Mouse (Mus musculus): ENCODE data around the gene Mat2b.

Mat2b gene

GRCm38 (mm10) chr11:40649726-40650445 lies 45.1 kb downstream of the Mat2b start:
- peak; percentile 9 for DNase-seq

GRCm38 (mm10) chr11:40647246-40647645 lies 47.8 kb downstream of the Mat2b start:
- DNase-seq, result no peak

Data from retina, postnatal 1 day (tissue).